Mouse (Mus musculus) limb, embryonic 12.5 days (tissue): ENCODE measurements around the gene Slc38a10. TPM values are rescaled to one million over a fixed set of nuclear protein-coding genes. Genes with fewer than 3 reads are reported as not detected.
A peak's percentile ranks its signal among the peaks of the same experiment; 100 is the strongest.

ENCODE experiments used
- ATAC-seq: fragments of 200-750 bp; cut with Nextera tagmentation; 2 replicates; pipeline ENCODE4 v1.8.0; 2017; ENCODE audit warnings: low read depth, moderate TSS enrichment; ENCODE audit not compliant: insufficient number of reproducible peaks, insufficient read depth, low FRiP score, low TSS enrichment
- H3K27ac ChIP-seq: fragments of 300-500 bp; sonication (generic); 2 replicates; pipeline ENCODE4 v1.5.1; 2016; ENCODE audit warnings: mild to moderate bottlenecking, moderate library complexity
- H3K27me3 ChIP-seq: fragments of 300-500 bp; sonication (generic); 2 replicates; pipeline ENCODE4 v1.6.1; 2016; ENCODE audit warnings: mild to moderate bottlenecking, moderate library complexity
- H3K36me3 ChIP-seq: fragments of 300-500 bp; sonication (generic); 2 replicates; pipeline ENCODE4 v1.6.1; 2016; ENCODE audit warnings: mild to moderate bottlenecking, moderate library complexity
- H3K4me1 ChIP-seq: fragments of 300-500 bp; sonication (generic); replicated peaks from 2 replicates; pipeline ENCODE4 v1.6.1; 2016
- H3K4me2 ChIP-seq: fragments of 300-500 bp; sonication (generic); 2 replicates; pipeline ENCODE4 v1.6.1; 2016; ENCODE audit warnings: mild to moderate bottlenecking, moderate library complexity
- H3K4me3 ChIP-seq: fragments of 300-500 bp; sonication (generic); replicated peaks from 2 replicates; pipeline ENCODE4 v1.5.1; 2016; ENCODE audit warnings: mild to moderate bottlenecking
- H3K9ac ChIP-seq: fragments of 300-500 bp; sonication (generic); replicated peaks from 2 replicates; pipeline ENCODE4 v1.6.1; 2016; ENCODE audit warnings: mild to moderate bottlenecking, moderate library complexity
- H3K9me3 ChIP-seq: fragments of 300-500 bp; sonication (generic); 2 replicates; pipeline ENCODE4 v1.6.1; 2016; ENCODE audit warnings: mild to moderate bottlenecking, moderate library complexity
- WGBS: fragments of 180-500 bp; shearing (Covaris S2); methylation state at CpG from one replicate; pipeline ENCODE4 v1.1.7; 2016; 5-methylcytosine and 5-hydroxymethylcytosine counted together
- polyA plus RNA-seq: library from polyadenylated mRNA; unstranded; fragments of >200 nt; fragmentation: Nextera tagmentation; extraction: Ambion mirVana; gene quantifications from 2 replicates; pipeline ENCODE4 v1.2.1, GENCODE M21; 2016

Gene Slc38a10
- polyA plus RNA-seq, 1 experiment from 2014 or later = 86.8 TPM

DNA sequence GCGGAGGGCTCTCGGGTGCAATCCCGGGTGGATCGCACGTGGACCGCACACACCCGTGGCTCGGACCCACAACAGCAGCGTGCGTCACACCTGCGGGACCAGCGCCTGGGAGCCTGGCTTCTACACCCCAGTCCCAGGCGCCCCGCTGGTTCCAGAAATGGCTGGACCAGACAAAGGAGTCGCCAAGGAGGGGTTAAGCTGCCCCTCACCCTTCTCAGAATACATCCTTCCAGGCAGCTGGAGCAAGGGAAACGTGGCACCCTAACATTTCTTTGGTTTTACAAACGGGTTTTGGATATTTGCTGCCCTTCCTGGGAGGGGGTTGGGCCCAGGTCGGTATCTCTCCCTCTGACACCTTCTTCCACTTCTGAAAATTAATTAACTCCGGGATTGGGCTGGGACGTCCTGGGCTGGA, 35.7 kb upstream of the Slc38a10 start:
- Histone ChIP-seq H3K4me2 (peak overlapping the region; percentile 96), H3K9ac (peak overlapping the region; percentile 99), H3K27ac (peak overlapping the region; percentile 98), H3K27me3 (no peaks in the 10 kb centered on the region), H3K4me1 (peaks cover 66% of the 10 kb centered on the region), H3K36me3 (peaks cover 7% of the 10 kb centered on the region; the same call in 1 of the 2 replicates), H3K4me3 (peak overlapping the region; percentile 90), H3K9me3 (no peaks in the 10 kb centered on the region)
- ATAC-seq = no peak
- under 1% methylated on average over 20 of the region's 20 CpGs for WGBS

DNA sequence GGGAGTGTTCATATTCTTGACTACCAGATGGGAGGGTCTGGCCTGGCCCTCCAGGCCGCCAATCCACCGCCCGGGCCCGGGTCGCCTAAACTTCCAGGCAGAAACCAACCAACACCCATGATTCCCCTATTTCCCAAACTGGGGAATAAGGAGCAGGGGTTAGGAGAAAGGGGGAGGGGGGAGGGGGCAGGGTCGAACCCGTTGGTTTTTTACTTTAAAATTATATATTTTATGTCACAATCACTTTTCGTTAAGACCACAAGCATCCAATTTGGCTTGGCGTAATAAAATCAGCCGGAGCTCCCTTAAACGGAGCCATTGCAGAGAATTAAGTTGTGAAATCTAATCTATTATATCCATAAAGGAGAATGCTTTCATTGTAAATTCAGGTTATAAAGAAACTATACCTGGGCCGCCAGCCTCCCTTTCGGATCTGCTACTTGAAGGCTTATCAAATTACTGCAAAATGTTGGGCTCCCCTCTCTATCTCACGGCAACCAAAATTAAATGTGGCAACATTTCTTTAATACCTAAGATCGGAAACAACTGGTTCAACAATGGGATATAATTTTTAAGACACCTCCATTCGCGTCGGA, 35.1 kb upstream of the Slc38a10 start:
- ATAC-seq = no peak
- peak overlapping the region; percentile 99 for H3K9ac ChIP-seq
- H3K27ac ChIP-seq = peak overlapping the region; percentile 98
- H3K4me2 ChIP-seq = peak overlapping the region; percentile 96
- H3K27me3 ChIP-seq = no peaks in the 10 kb centered on the region
- no peaks in the 10 kb centered on the region for H3K9me3 ChIP-seq
- H3K4me1 ChIP-seq = peaks cover 61% of the 10 kb centered on the region
- H3K36me3 ChIP-seq = peaks cover 7% of the 10 kb centered on the region; the same call in 1 of the 2 replicates
- peak overlapping the region; percentile 90 for H3K4me3 ChIP-seq
- WGBS = 2% methylated on average over 18 of the region's 18 CpGs

GRCm38 (mm10) chr11:120185316-120186141, 34.4 kb upstream of the Slc38a10 start:
- under 1% methylated on average over 54 of the region's 54 CpGs for WGBS
- no peak for ATAC-seq
- peaks cover 54% of the 10 kb centered on the region for H3K4me1 ChIP-seq
- H3K9me3 ChIP-seq = no peaks in the 10 kb centered on the region
- peaks cover 7% of the 10 kb centered on the region; the same call in 1 of the 2 replicates for H3K36me3 ChIP-seq
- H3K4me3 ChIP-seq = peak overlapping the region; percentile 90
- peak overlapping the region; percentile 99 for H3K9ac ChIP-seq
- peak overlapping the region; percentile 96 for H3K4me2 ChIP-seq
- H3K27me3 ChIP-seq = no peaks in the 10 kb centered on the region
- H3K27ac ChIP-seq = peak overlapping the region; percentile 98

- Histone ChIP-seq H3K4me1 (peaks cover 51% of the 10 kb centered on the region), H3K9me3 (no peaks in the 10 kb centered on the region), H3K9ac (peak overlapping the region; percentile 99), H3K27ac (peak overlapping the region; percentile 98), H3K36me3 (peaks cover 7% of the 10 kb centered on the region; the same call in 1 of the 2 replicates), H3K27me3 (no peaks in the 10 kb centered on the region), H3K4me3 (peak overlapping the region; percentile 90), H3K4me2 (peak overlapping the region; percentile 96)
- ATAC-seq = no peak
- 6% methylated on average over 16 of the region's 16 CpGs for WGBS
Measured at GRCm38 (mm10) chr11:120184371-120185315, 33.5 kb upstream of the Slc38a10 start.

- H3K27ac ChIP-seq = peak overlapping the region; percentile 98
- ATAC-seq = no peak
- peaks cover 54% of the 10 kb centered on the region for H3K4me1 ChIP-seq
- peaks cover 7% of the 10 kb centered on the region; the same call in 1 of the 2 replicates for H3K36me3 ChIP-seq
- no peak overlapping the region for H3K4me3 ChIP-seq
- H3K4me2 ChIP-seq = peak overlapping the region; percentile 96
- WGBS = 28% methylated on average over 11 of the region's 11 CpGs
- H3K9me3 ChIP-seq = no peaks in the 10 kb centered on the region
- peak overlapping the region; percentile 99 for H3K9ac ChIP-seq
- H3K27me3 ChIP-seq = no peaks in the 10 kb centered on the region
Measured at GRCm38 (mm10) chr11:120183708-120184107, 32.6 kb upstream of the Slc38a10 start.

- 36% methylated on average over 1 of the region's 1 CpGs for WGBS
- Histone ChIP-seq H3K9me3 (no peaks in the 10 kb centered on the region), H3K4me1 (peaks cover 54% of the 10 kb centered on the region), H3K9ac (no peak overlapping the region), H3K27me3 (no peaks in the 10 kb centered on the region), H3K4me3 (no peak overlapping the region), H3K27ac (peak overlapping the region; percentile 98; the same call in 1 of the 2 replicates), H3K4me2 (no peak overlapping the region), H3K36me3 (peaks cover 7% of the 10 kb centered on the region; the same call in 1 of the 2 replicates)
- no peak for ATAC-seq
Measured at GRCm38 (mm10) chr11:120183180-120183579, 32.0 kb upstream of the Slc38a10 start.

GRCm38 (mm10) chr11:120182396-120183030, 31.4 kb upstream of the Slc38a10 start:
- Histone ChIP-seq H3K36me3 (peaks cover 7% of the 10 kb centered on the region; the same call in 1 of the 2 replicates), H3K4me2 (no peak overlapping the region), H3K9me3 (no peaks in the 10 kb centered on the region), H3K4me1 (peaks cover 54% of the 10 kb centered on the region), H3K9ac (no peak overlapping the region), H3K27me3 (no peaks in the 10 kb centered on the region), H3K4me3 (no peak overlapping the region), H3K27ac (no peak overlapping the region)
- WGBS = 32% methylated on average over 3 of the region's 3 CpGs
- ATAC-seq = no peak

GRCm38 (mm10) chr11:120181379-120181778, 30.2 kb upstream of the Slc38a10 start:
- Histone ChIP-seq H3K9ac (no peak overlapping the region), H3K36me3 (peaks cover 7% of the 10 kb centered on the region; the same call in 1 of the 2 replicates), H3K4me3 (no peak overlapping the region), H3K27ac (no peak overlapping the region), H3K27me3 (no peaks in the 10 kb centered on the region), H3K9me3 (no peaks in the 10 kb centered on the region), H3K4me1 (peaks cover 48% of the 10 kb centered on the region), H3K4me2 (no peak overlapping the region)
- ATAC-seq = no peak
- WGBS = 74% methylated on average over 3 of the region's 3 CpGs

- ATAC-seq = no peak
- no peaks in the 10 kb centered on the region for H3K9me3 ChIP-seq
Measured at GRCm38 (mm10) chr11:120179374-120179773, 28.2 kb upstream of the Slc38a10 start.

GRCm38 (mm10) chr11:120175948-120176347, 24.8 kb upstream of the Slc38a10 start:
- H3K9me3 ChIP-seq = no peaks in the 10 kb centered on the region
- H3K4me1 ChIP-seq = peaks cover 15% of the 10 kb centered on the region
- no peak overlapping the region for H3K4me3 ChIP-seq
- WGBS = 60% methylated on average over 4 of the region's 4 CpGs
- no peak overlapping the region for H3K27ac ChIP-seq
- H3K4me2 ChIP-seq = no peak overlapping the region
- no peaks in the 10 kb centered on the region for H3K36me3 ChIP-seq
- peaks cover 6% of the 10 kb centered on the region; the same call in 1 of the 2 replicates for H3K27me3 ChIP-seq
- ATAC-seq = no peak
- no peak overlapping the region for H3K9ac ChIP-seq

More at GRCm38 (mm10) chr11:120179374-120179773, 28.2 kb upstream of the Slc38a10 start:
- no peak overlapping the region for H3K27ac ChIP-seq
- WGBS = 29% methylated on average over 4 of the region's 4 CpGs
- H3K27me3 ChIP-seq = no peaks in the 10 kb centered on the region
- peaks cover 29% of the 10 kb centered on the region for H3K4me1 ChIP-seq
- no peaks in the 10 kb centered on the region for H3K36me3 ChIP-seq
- H3K4me2 ChIP-seq = no peak overlapping the region
- no peak overlapping the region for H3K9ac ChIP-seq
- H3K4me3 ChIP-seq = no peak overlapping the region
